Mouse (Mus musculus) embryonic facial prominence, embryonic 11.5 days (tissue): ENCODE data around the gene Syt14. TPM values are rescaled to one million over a fixed set of nuclear protein-coding genes. Genes with fewer than 3 reads are reported as not detected.
A peak's percentile ranks its signal among the peaks of the same experiment; 100 is the strongest.

ENCODE experiments used
- ATAC-seq: fragments of 200-750 bp; cut with Nextera tagmentation; replicated peaks from 2 replicates; pipeline ENCODE4 v1.8.0; 2017; ENCODE audit warnings: low read depth; ENCODE audit not compliant: insufficient number of reproducible peaks, low FRiP score, low TSS enrichment
- DNase-seq: peaks from one replicate; pipeline ENCODE4 v3.0.0-alpha.2; 2015; ENCODE audit warnings: low spot score
- H3K27ac ChIP-seq: fragments of 300-500 bp; sonication (generic); replicated peaks from 2 replicates; pipeline ENCODE4 v1.5.1; 2014; ENCODE audit warnings: mild to moderate bottlenecking, low read depth, low read length, control low read depth
- H3K27me3 ChIP-seq: fragments of 300-500 bp; sonication (generic); 2 replicates; pipeline ENCODE4 v1.6.1; 2014; ENCODE audit warnings: mild to moderate bottlenecking, low read length, moderate library complexity, mixed read lengths; ENCODE audit not compliant: control insufficient read depth, insufficient read depth
- H3K36me3 ChIP-seq: fragments of 300-500 bp; sonication (generic); replicated peaks from 2 replicates; pipeline ENCODE4 v1.6.1; 2014; ENCODE audit warnings: low read depth, mild to moderate bottlenecking, low read length, moderate library complexity, mixed read lengths; ENCODE audit not compliant: control insufficient read depth, insufficient read depth
- H3K4me1 ChIP-seq: fragments of 300-500 bp; sonication (generic); 2 replicates; pipeline ENCODE4 v1.6.1; 2014; ENCODE audit warnings: low read length, mixed read lengths; ENCODE audit not compliant: control insufficient read depth, insufficient read depth
- H3K4me2 ChIP-seq: fragments of 300-500 bp; sonication (generic); 2 replicates; pipeline ENCODE4 v1.6.1; 2014; ENCODE audit warnings: low read depth, mild to moderate bottlenecking, control low read depth, low read length, moderate library complexity
- H3K4me3 ChIP-seq: fragments of 300-500 bp; sonication (generic); 2 replicates; pipeline ENCODE4 v1.5.1; 2014; ENCODE audit warnings: low read depth, low read length, control low read depth
- H3K9ac ChIP-seq: fragments of 300-500 bp; sonication (generic); replicated peaks from 2 replicates; pipeline ENCODE4 v1.6.1; 2014; ENCODE audit warnings: mild to moderate bottlenecking, control low read depth, low read length
- H3K9me3 ChIP-seq: fragments of 300-500 bp; sonication (generic); replicated peaks from 2 replicates; pipeline ENCODE4 v1.6.1; 2016; ENCODE audit warnings: mild to moderate bottlenecking, low read length, inconsistent platforms, mixed read lengths; ENCODE audit not compliant: control insufficient read depth
- WGBS: fragments of 180-500 bp; shearing (Covaris S2); extraction: QIAGEN DNeasy Blood & Tissue Kit; methylation state at CpG from one replicate; pipeline ENCODE4 v1.1.7; 2014; 5-methylcytosine and 5-hydroxymethylcytosine counted together
- polyA plus RNA-seq: library from polyadenylated mRNA; unstranded; fragments of >200 nt; fragmentation: Nextera tagmentation; extraction: Ambion mirVana; gene quantifications from 2 replicates; pipeline ENCODE4 v1.2.1, GENCODE M21; 2014

Syt14 gene
- polyA plus RNA-seq, 1 experiment from 2014 or later, result 5.9 TPM

- peak; percentile 18 for DNase-seq
- ATAC-seq, result no peak
- Histone ChIP-seq H3K4me1 (no peaks in the 10 kb centered on the region), H3K4me3 (no peak overlapping the region), H3K4me2 (no peak overlapping the region), H3K9ac (no peak overlapping the region), H3K27me3 (no peaks in the 10 kb centered on the region), H3K9me3 (no peaks in the 10 kb centered on the region), H3K27ac (no peak overlapping the region), H3K36me3 (no peaks in the 10 kb centered on the region)
- WGBS, result 66% methylated on average over 2 of the region's 2 CpGs
Measured at GRCm38 (mm10) chr1:192882617-192883295, 152.8 kb downstream of the Syt14 start.

- H3K4me3 ChIP-seq, result no peak overlapping the region
- H3K36me3 ChIP-seq, result no peaks in the 10 kb centered on the region
- 83% methylated on average over 4 of the region's 4 CpGs for WGBS
- H3K4me1 ChIP-seq, result no peaks in the 10 kb centered on the region
- DNase-seq, result no peak
- ATAC-seq, result no peak
- no peak overlapping the region for H3K27ac ChIP-seq
- H3K4me2 ChIP-seq, result no peak overlapping the region
- no peaks in the 10 kb centered on the region for H3K27me3 ChIP-seq
- no peak overlapping the region for H3K9ac ChIP-seq
- no peaks in the 10 kb centered on the region for H3K9me3 ChIP-seq
Measured at GRCm38 (mm10) chr1:192880130-192880529, 155.4 kb downstream of the Syt14 start.

GRCm38 (mm10) chr1:192879086-192879580, 156.4 kb downstream of the Syt14 start:
- H3K4me1 ChIP-seq, result no peaks in the 10 kb centered on the region
- H3K27me3 ChIP-seq, result no peaks in the 10 kb centered on the region
- H3K27ac ChIP-seq, result no peak overlapping the region
- ATAC-seq, result no peak
- no peak overlapping the region for H3K9ac ChIP-seq
- 89% methylated on average over 7 of the region's 7 CpGs for WGBS
- H3K4me2 ChIP-seq, result no peak overlapping the region
- no peaks in the 10 kb centered on the region for H3K9me3 ChIP-seq
- DNase-seq, result no peak
- H3K4me3 ChIP-seq, result no peak overlapping the region
- H3K36me3 ChIP-seq, result no peaks in the 10 kb centered on the region

- H3K9me3 ChIP-seq, result no peaks in the 10 kb centered on the region
- no peak overlapping the region for H3K9ac ChIP-seq
- H3K4me3 ChIP-seq, result no peak overlapping the region
- no peak overlapping the region for H3K27ac ChIP-seq
- H3K4me1 ChIP-seq, result no peaks in the 10 kb centered on the region
- DNase-seq (no peak), ATAC-seq (no peak)
- 68% methylated on average over 5 of the region's 5 CpGs for WGBS
- no peaks in the 10 kb centered on the region for H3K27me3 ChIP-seq
- no peaks in the 10 kb centered on the region for H3K36me3 ChIP-seq
- H3K4me2 ChIP-seq, result no peak overlapping the region
Measured at GRCm38 (mm10) chr1:192872841-192873240, 162.7 kb downstream of the Syt14 start.

GRCm38 (mm10) chr1:192869761-192870160, 165.8 kb downstream of the Syt14 start:
- H3K27ac ChIP-seq, result no peak overlapping the region
- no peaks in the 10 kb centered on the region for H3K4me1 ChIP-seq
- no peak overlapping the region for H3K4me3 ChIP-seq
- ATAC-seq (no peak), DNase-seq (no peak)
- no peaks in the 10 kb centered on the region for H3K36me3 ChIP-seq
- H3K9ac ChIP-seq, result no peak overlapping the region
- WGBS, result 76% methylated on average over 1 of the region's 1 CpGs
- H3K27me3 ChIP-seq, result no peaks in the 10 kb centered on the region
- no peaks in the 10 kb centered on the region for H3K9me3 ChIP-seq
- no peak overlapping the region for H3K4me2 ChIP-seq

- WGBS, result 82% methylated on average over 3 of the region's 3 CpGs
- H3K4me2 ChIP-seq, result no peak overlapping the region
- DNase-seq, result no peak
Measured at GRCm38 (mm10) chr1:192864440-192864839, 171.1 kb downstream of the Syt14 start.

GRCm38 (mm10) chr1:192861305-192861960, 174.1 kb downstream of the Syt14 start:
- no peaks in the 10 kb centered on the region for H3K36me3 ChIP-seq
- H3K9me3 ChIP-seq, result no peaks in the 10 kb centered on the region
- DNase-seq (no peak), ATAC-seq (no peak)
- 60% methylated on average over 5 of the region's 5 CpGs for WGBS
- no peak overlapping the region for H3K4me2 ChIP-seq
- H3K9ac ChIP-seq, result no peak overlapping the region
- H3K4me3 ChIP-seq, result no peak overlapping the region
- no peaks in the 10 kb centered on the region for H3K27me3 ChIP-seq
- H3K27ac ChIP-seq, result 0 out of 2 replicates have a peak overlapping the region, but pooled peaks have one; percentile 13
- H3K4me1 ChIP-seq, result peaks cover 2% of the 10 kb centered on the region; the same call in 1 of the 2 replicates

More at GRCm38 (mm10) chr1:192864440-192864839, 171.1 kb downstream of the Syt14 start:
- no peaks in the 10 kb centered on the region for H3K4me1 ChIP-seq
- H3K9ac ChIP-seq, result no peak overlapping the region
- H3K27me3 ChIP-seq, result no peaks in the 10 kb centered on the region
- no peaks in the 10 kb centered on the region for H3K36me3 ChIP-seq
- H3K4me3 ChIP-seq, result no peak overlapping the region
- no peaks in the 10 kb centered on the region for H3K9me3 ChIP-seq
- H3K27ac ChIP-seq, result no peak overlapping the region
- no peak for ATAC-seq

- H3K9me3 ChIP-seq, result no peaks in the 10 kb centered on the region
- no peak overlapping the region for H3K9ac ChIP-seq
- H3K4me3 ChIP-seq, result no peak overlapping the region
- ATAC-seq (no peak), DNase-seq (no peak)
- H3K27me3 ChIP-seq, result no peaks in the 10 kb centered on the region
- no peak overlapping the region for H3K27ac ChIP-seq
- peaks cover 2% of the 10 kb centered on the region; the same call in 1 of the 2 replicates for H3K4me1 ChIP-seq
- 78% methylated on average over 6 of the region's 6 CpGs for WGBS
- no peak overlapping the region for H3K4me2 ChIP-seq
- no peaks in the 10 kb centered on the region for H3K36me3 ChIP-seq
Measured at GRCm38 (mm10) chr1:192860273-192860672, 175.3 kb downstream of the Syt14 start.
